Mouse (Mus musculus) brain, embryonic 14.5 days (tissue): ENCODE measurements at regions not wholly inside any gene's neighbourhood (a gene's known extent, or its start where the extent isn't known, plus 50 kb on each side); places are given as distances from the start of the nearest gene placed in this dataset.

Experiments used
- CTCF ChIP-seq: fragments of 200-500 bp; IDR thresholded peaks from 2 replicates; pipeline ENCODE4 v1.5.1; 2012; ENCODE audit warnings: inconsistent platforms, mild to moderate bottlenecking, moderate library complexity, borderline replicate concordance; ENCODE audit not compliant: insufficient read depth, insufficient read length; ENCODE audit errors: extremely low read depth
- POLR2A ChIP-seq: fragments of 200-500 bp; IDR thresholded peaks from 2 replicates; pipeline ENCODE4 v1.6.1; 2012; ENCODE audit warnings: mild to moderate bottlenecking, inconsistent platforms, borderline replicate concordance; ENCODE audit not compliant: poor library complexity, insufficient read depth, insufficient read length, severe bottlenecking; ENCODE audit errors: extremely low read depth

DNA sequence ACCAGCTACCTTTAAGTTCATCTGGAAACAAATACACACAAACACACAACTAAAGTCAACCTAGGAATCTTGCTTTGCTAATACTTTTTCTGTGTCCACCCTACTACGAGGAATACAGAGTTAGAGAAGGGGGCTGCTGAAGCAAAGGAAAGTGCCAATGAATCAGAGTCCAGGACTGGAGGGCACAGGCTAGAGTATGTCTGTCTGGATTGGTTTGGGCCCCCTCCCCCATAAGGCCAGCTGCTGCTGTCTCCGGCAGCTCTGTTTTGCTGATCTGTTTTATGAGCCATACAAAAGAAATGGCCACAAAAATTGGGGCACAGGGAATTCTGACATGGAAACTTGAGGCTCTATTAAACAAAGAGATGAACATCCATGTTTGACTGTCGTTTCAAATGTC is 74.8 kb upstream of the Slc25a13 start:
- TF ChIP-seq POLR2A (no peak), CTCF (no peak)
